Mouse (Mus musculus): ENCODE results near the gene Kcnrg. TPM values are rescaled to one million over a fixed set of nuclear protein-coding genes. Genes with fewer than 3 reads are reported as not detected.

Kcnrg gene
- polyA plus RNA-seq, 1 experiment = 0.09 TPM

GRCm38 (mm10) chr14:61575941-61576340 lies 31.3 kb upstream of the Kcnrg start:
- Histone ChIP-seq H3K4me1 (ENCODE audit: control insufficient read depth, insufficient read depth, low read length) (no peaks in the 10 kb centered on the region; the same call in 1 of the 2 replicates), H3K36me3 (ENCODE audit: control insufficient read depth, insufficient read depth, low read length) (no peaks in the 10 kb centered on the region), H3K27me3 (replicated peaks; ENCODE audit: control insufficient read depth, insufficient read depth, low read length) (no peaks in the 10 kb centered on the region), H3K4me3 (ENCODE audit: insufficient read depth, low read depth, low read length) (no peak overlapping the region), H3K27ac (ENCODE audit: insufficient read depth, low read depth, low read length) (no peak overlapping the region)
- no peak for TF ChIP-seq POLR2A (IDR thresholded peaks at IDR 0.05; ENCODE audit: low read depth, low read length)
- no peak for TF ChIP-seq CTCF (conservative IDR thresholded peaks at IDR 0.05; ENCODE audit: insufficient read depth, insufficient read length, low read depth, low read length)
- WGBS = 91% methylated on average over 8 of the region's 8 CpGs
- DNase-seq = no peak

GRCm38 (mm10) chr14:61589288-61590065 lies 17.8 kb upstream of the Kcnrg start:
- Histone ChIP-seq H3K27ac (ENCODE audit: insufficient read depth, low read depth, low read length) (no peak overlapping the region), H3K4me3 (ENCODE audit: insufficient read depth, low read depth, low read length) (no peak overlapping the region), H3K27me3 (replicated peaks; ENCODE audit: control insufficient read depth, insufficient read depth, low read length) (no peaks in the 10 kb centered on the region), H3K4me1 (ENCODE audit: control insufficient read depth, insufficient read depth, low read length) (no peaks in the 10 kb centered on the region), H3K36me3 (ENCODE audit: control insufficient read depth, insufficient read depth, low read length) (no peaks in the 10 kb centered on the region)
- TF ChIP-seq POLR2A (IDR thresholded peaks at IDR 0.05; ENCODE audit: low read depth, low read length) (no peak), CTCF (conservative IDR thresholded peaks at IDR 0.05; ENCODE audit: insufficient read depth, insufficient read length, low read depth, low read length) (no peak)
- no peak for DNase-seq
- 76% methylated on average over 4 of the region's 4 CpGs for WGBS

- DNase-seq = no peak
- TF ChIP-seq POLR2A (IDR thresholded peaks at IDR 0.05; ENCODE audit: low read depth, low read length) = no peak
- H3K27me3 ChIP-seq (replicated peaks; ENCODE audit: control insufficient read depth, insufficient read depth, low read length) = no peaks in the 10 kb centered on the region
- peaks cover 5% of the 10 kb centered on the region; the same call in 1 of the 2 replicates for H3K4me1 ChIP-seq (ENCODE audit: control insufficient read depth, insufficient read depth, low read length)
- H3K27ac ChIP-seq (ENCODE audit: insufficient read depth, low read depth, low read length) = no peak overlapping the region
- no peaks in the 10 kb centered on the region for H3K36me3 ChIP-seq (ENCODE audit: control insufficient read depth, insufficient read depth, low read length)
- H3K4me3 ChIP-seq (ENCODE audit: insufficient read depth, low read depth, low read length) = no peak overlapping the region
- 92% methylated on average over 9 of the region's 9 CpGs for WGBS
Measured at GRCm38 (mm10) chr14:61596719-61597426, 10.4 kb upstream of the Kcnrg start.

- H3K27ac ChIP-seq (ENCODE audit: insufficient read depth, low read depth, low read length) = no peak within 1 kb of the TSS
- H3K27me3 ChIP-seq (replicated peaks; ENCODE audit: control insufficient read depth, insufficient read depth, low read length) = no peaks in the 10 kb centered on the region
- DNase-seq = no peak
- peak within 1 kb of the TSS; percentile 93 for H3K4me3 ChIP-seq (ENCODE audit: insufficient read depth, low read depth, low read length)
- H3K36me3 ChIP-seq (ENCODE audit: control insufficient read depth, insufficient read depth, low read length) = no peaks in the 10 kb centered on the region
- TF ChIP-seq POLR2A (IDR thresholded peaks at IDR 0.05; ENCODE audit: low read depth, low read length) (no peak), CTCF (conservative IDR thresholded peaks at IDR 0.05; ENCODE audit: insufficient read depth, insufficient read length, low read depth, low read length) (no peak)
- WGBS = 76% methylated on average over 5 of the region's 5 CpGs
- peaks cover 5% of the 10 kb centered on the region; the same call in 1 of the 2 replicates for H3K4me1 ChIP-seq (ENCODE audit: control insufficient read depth, insufficient read depth, low read length)
Measured at GRCm38 (mm10) chr14:61597968-61598367, 9.3 kb upstream of the Kcnrg start, which contains the start of gene Trim13. Trim13 (plus strand) TSS chr14:61598247.

- Histone ChIP-seq H3K27me3 (replicated peaks; ENCODE audit: control insufficient read depth, insufficient read depth, low read length) (no peaks in the 10 kb centered on the region), H3K4me1 (ENCODE audit: control insufficient read depth, insufficient read depth, low read length) (peaks cover 5% of the 10 kb centered on the region; the same call in 1 of the 2 replicates), H3K4me3 (ENCODE audit: insufficient read depth, low read depth, low read length) (peak overlapping the region; percentile 93), H3K36me3 (ENCODE audit: control insufficient read depth, insufficient read depth, low read length) (no peaks in the 10 kb centered on the region), H3K27ac (ENCODE audit: insufficient read depth, low read depth, low read length) (peak overlapping the region; percentile 57)
- peak; percentile 95 for DNase-seq
- 5% methylated on average over 44 of the region's 44 CpGs for WGBS
- TF ChIP-seq POLR2A (IDR thresholded peaks at IDR 0.05; ENCODE audit: low read depth, low read length) (peak; percentile 48), CTCF (conservative IDR thresholded peaks at IDR 0.05; ENCODE audit: insufficient read depth, insufficient read length, low read depth, low read length) (no peak)
Measured at GRCm38 (mm10) chr14:61599057-61599806, 8.0 kb upstream of the Kcnrg start.

- 71% methylated on average over 9 of the region's 9 CpGs for WGBS
- no peaks in the 10 kb centered on the region for H3K36me3 ChIP-seq (ENCODE audit: control insufficient read depth, insufficient read depth, low read length)
- peaks cover 5% of the 10 kb centered on the region; the same call in 1 of the 2 replicates for H3K4me1 ChIP-seq (ENCODE audit: control insufficient read depth, insufficient read depth, low read length)
- H3K27ac ChIP-seq (ENCODE audit: insufficient read depth, low read depth, low read length) = no peak overlapping the region
- H3K27me3 ChIP-seq (replicated peaks; ENCODE audit: control insufficient read depth, insufficient read depth, low read length) = no peaks in the 10 kb centered on the region
- no peak for DNase-seq
- TF ChIP-seq POLR2A (IDR thresholded peaks at IDR 0.05; ENCODE audit: low read depth, low read length) = no peak
- no peak for TF ChIP-seq CTCF (conservative IDR thresholded peaks at IDR 0.05; ENCODE audit: insufficient read depth, insufficient read length, low read depth, low read length)
- H3K4me3 ChIP-seq (ENCODE audit: insufficient read depth, low read depth, low read length) = no peak overlapping the region
Measured at GRCm38 (mm10) chr14:61601348-61601747, 5.9 kb upstream of the Kcnrg start.

Data from kidney, adult 2 months (tissue).